Comparison of ENCODE assay signal across 8 mouse cellular contexts in genomic region chr15:91048951-91049495, GRCm38 (mm10). TPM values are rescaled to one million over a fixed set of nuclear protein-coding genes. Genes with fewer than 3 reads are reported as not detected.
A peak's percentile ranks its signal among the peaks of the same experiment; 100 is the strongest.
DNase-seq lines count a peak whose midpoint lies in the region; ATAC-seq lines count a peak whose summit lies in the region.

No protein-coding gene starts in this region.

- no peaks in the 10 kb centered on the region for H3K9me3 ChIP-seq in kidney, embryonic 14.5 days (ENCODE audit: control insufficient read depth, low read length)
- no peaks in the 10 kb centered on the region for H3K9me3 ChIP-seq in midbrain, embryonic 11.5 days (ENCODE audit: control insufficient read depth, low read length)

- peak overlapping the region; percentile 73 for H3K9ac ChIP-seq in kidney, embryonic 14.5 days (ENCODE audit: low read depth, low read length)
- H3K9ac ChIP-seq in midbrain, embryonic 11.5 days (ENCODE audit: low read length) = peak overlapping the region; percentile 98

- peaks cover 6% of the 10 kb centered on the region; the same call in 1 of the 2 replicates for H3K4me1 ChIP-seq in kidney, embryonic 14.5 days (ENCODE audit: control insufficient read depth, insufficient read depth, low read length)
- peaks cover 27% of the 10 kb centered on the region for H3K4me1 ChIP-seq in midbrain, embryonic 11.5 days (ENCODE audit: control insufficient read depth, insufficient read depth, low read length)

- peak overlapping the region; percentile 97 for H3K4me2 ChIP-seq in kidney, embryonic 14.5 days (replicated peaks; ENCODE audit: low read depth, low read length)
- peak overlapping the region; percentile 65 for H3K4me2 ChIP-seq in midbrain, embryonic 11.5 days

- peaks cover 2% of the 10 kb centered on the region; the same call in 1 of the 2 replicates for H3K27me3 ChIP-seq in kidney, embryonic 14.5 days (ENCODE audit: control insufficient read depth, insufficient read depth, low read length)
- H3K27me3 ChIP-seq in midbrain, embryonic 11.5 days (ENCODE audit: control insufficient read depth, insufficient read depth, low read length) = no peaks in the 10 kb centered on the region

- ATAC-seq in kidney, embryonic 14.5 days (ENCODE audit: low FRiP score, low TSS enrichment) = peak; percentile 56
- ATAC-seq in midbrain, embryonic 11.5 days (ENCODE audit: low FRiP score) = peak; percentile 23
- no peak for ATAC-seq in inflammation-experienced regulatory T-cells, adult 6 months

- WGBS in kidney, embryonic 14.5 days = under 1% methylated on average over 44 of the region's 47 CpGs
- 1% methylated on average over 47 of the region's 47 CpGs for WGBS in midbrain, embryonic 11.5 days

- peak overlapping the region; percentile 71 for H3K27ac ChIP-seq in kidney, embryonic 14.5 days (ENCODE audit: low read depth, low read length)
- H3K27ac ChIP-seq in midbrain, embryonic 11.5 days (ENCODE audit: low read depth, low read length) = peak overlapping the region; percentile 100

- DNase-seq in kidney, postnatal 14 days = no peak
- DNase-seq in cerebellum, adult 11-12 months = peak; percentile 68
- peak; percentile 5 for DNase-seq in forelimb bud, embryonic 11.5 days (ENCODE audit: low read depth, low spot score)
- peak; percentile 24 to 35 for DNase-seq in layer of hippocampus, postnatal 14 days (ENCODE audit: low spot score in 2 of 2)
- peak; percentile 93 for DNase-seq in midbrain, embryonic 11.5 days (ENCODE audit: low spot score, missing footprints)
- DNase-seq in MN1 (ENCODE audit: low spot score) = no peak

- H3K4me3 ChIP-seq in kidney, embryonic 14.5 days (ENCODE audit: low read length) = peak overlapping the region; percentile 87
- peak overlapping the region; percentile 99 for H3K4me3 ChIP-seq in midbrain, embryonic 11.5 days (ENCODE audit: low read depth, low read length)

- H3K36me3 ChIP-seq in kidney, embryonic 14.5 days (ENCODE audit: control insufficient read depth, insufficient read depth, low read length) = no peaks in the 10 kb centered on the region
- H3K36me3 ChIP-seq in midbrain, embryonic 11.5 days (ENCODE audit: control insufficient read depth, insufficient read depth, low read length) = no peaks in the 10 kb centered on the region

RNA-seq across cellular contexts. Expression of gene Kif21a, which starts 0.7 kb away (rescaled TPM):
- polyA plus RNA-seq in kidney, embryonic 14.5 days (2014; fragmentation: Nextera tagmentation; extraction: Ambion mirVana) = 5.3 and 8.1 TPM in 2 replicates
- total RNA-seq in layer of hippocampus, postnatal 14 days (2021) = 10 to 100 TPM; 88.5 to 89.6 TPM
- polyA plus RNA-seq in midbrain, embryonic 11.5 days (2014; fragmentation: Nextera tagmentation; extraction: Ambion mirVana) = 77.0 and 77.3 TPM in 2 replicates
- not detected for polyA plus RNA-seq in inflammation-experienced regulatory T-cells, adult 6 months (2017; shearing (Covaris generic))

Comparison
In these comparisons a context has a peak if more than half of its experiments do, and no peak if none do; other contexts are left out.
1. DNase-seq: peak in cerebellum, adult 11-12 months (single experiment), forelimb bud, embryonic 11.5 days (single experiment), layer of hippocampus, postnatal 14 days (2 of 2) and midbrain, embryonic 11.5 days (single experiment); none in kidney, postnatal 14 days (single experiment) and MN1 (single experiment).